Mouse (Mus musculus): ENCODE measurements at regions not wholly inside any gene's neighbourhood (a gene's known extent, or its start where the extent isn't known, plus 50 kb on each side); places are given as distances from the start of the nearest gene placed in this dataset.

DNA sequence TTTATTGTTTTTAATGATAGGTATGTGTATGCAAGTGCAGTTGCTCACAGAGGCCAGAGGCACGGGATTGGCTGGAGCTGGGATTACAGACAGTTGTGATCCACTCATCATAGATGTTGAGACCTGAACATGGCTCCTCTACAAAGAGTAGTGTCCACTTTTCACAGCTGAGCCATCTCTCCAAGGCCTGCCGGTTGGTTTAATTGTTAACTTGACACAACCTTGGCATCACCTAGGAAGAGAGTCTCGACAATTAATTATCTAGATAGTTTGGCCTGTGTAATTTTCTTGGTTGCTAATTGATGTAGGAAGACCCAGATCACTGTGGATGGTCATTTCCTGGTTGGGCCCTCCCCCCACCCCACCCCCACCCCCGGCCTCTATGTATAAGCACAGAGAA, 111.1 kb upstream of the Kit start:
- no peak for TF ChIP-seq POLR2A (IDR thresholded peaks at IDR 0.05; ENCODE audit: borderline replicate concordance, extremely low read depth, insufficient read depth, insufficient read length, poor library complexity, severe bottlenecking)
- TF ChIP-seq CTCF (IDR thresholded peaks at IDR 0.05; ENCODE audit: borderline replicate concordance, extremely low read depth, insufficient read depth, insufficient read length), result no peak

All from brain, embryonic 14.5 days (tissue).